Mouse (Mus musculus) CH12.LX (cell line): ENCODE results near the gene Sertad4.

Source experiments
- CTCF ChIP-seq, 2 experiments: IDR thresholded peaks in 1 of 2; conservative IDR thresholded peaks in 1 of 2; 2 replicates each; pipeline ENCODE4 v1.5.1; 2011 to 2012; ENCODE audit warnings: low read depth in 2 of 2, low read length in 2 of 2, improper control_type of control experiment in 1 of 2, inconsistent platforms in 1 of 2, mild to moderate bottlenecking in 1 of 2, moderate library complexity in 1 of 2
- GABPA ChIP-seq: IDR thresholded peaks from 2 replicates; pipeline ENCODE4 v1.6.1; 2012; ENCODE audit warnings: low read depth, low read length, improper control_type of control experiment, inconsistent platforms; ENCODE audit not compliant: insufficient replicate concordance
- MAFK ChIP-seq: IDR thresholded peaks from 2 replicates; pipeline ENCODE4 v1.6.1; 2011; ENCODE audit warnings: low read length, improper control_type of control experiment; ENCODE audit not compliant: insufficient replicate concordance
- POLR2A ChIP-seq: IDR thresholded peaks from 2 replicates; pipeline ENCODE4 v1.6.1; 2011; ENCODE audit warnings: low read depth, mild to moderate bottlenecking, improper control_type of control experiment, low read length
- POLR2AphosphoS2 ChIP-seq: IDR thresholded peaks from 2 replicates; pipeline ENCODE4 v1.6.1; 2011; ENCODE audit warnings: low read depth, low read length, improper control_type of control experiment
- RAD21 ChIP-seq: IDR thresholded peaks from 2 replicates; pipeline ENCODE4 v1.6.1; 2011; ENCODE audit warnings: low read depth, mild to moderate bottlenecking, low read length, improper control_type of control experiment, moderate library complexity
- RCOR1 ChIP-seq: conservative IDR thresholded peaks from 2 replicates; pipeline ENCODE4 v1.6.1; 2012; ENCODE audit warnings: low read depth, mild to moderate bottlenecking, inconsistent platforms, low read length, improper control_type of control experiment
- SMC3 ChIP-seq: IDR thresholded peaks from 2 replicates; pipeline ENCODE4 v1.6.1; 2011; ENCODE audit warnings: low read depth, low read length, improper control_type of control experiment
- TBP ChIP-seq: conservative IDR thresholded peaks from 2 replicates; pipeline ENCODE4 v1.6.1; 2011; ENCODE audit warnings: low read depth, low read length, improper control_type of control experiment
- TCF12 ChIP-seq: IDR thresholded peaks from 2 replicates; pipeline ENCODE4 v1.6.1; 2014; ENCODE audit warnings: low read depth, mild to moderate bottlenecking, inconsistent platforms, low read length, improper control_type of control experiment
- UBTF ChIP-seq: IDR thresholded peaks from 2 replicates; pipeline ENCODE4 v1.6.1; 2012; ENCODE audit warnings: low read depth, mild to moderate bottlenecking, inconsistent platforms, low read length, improper control_type of control experiment, moderate library complexity
- ZC3H11A ChIP-seq: IDR thresholded peaks from 2 replicates; pipeline ENCODE4 v1.6.1; 2012; ENCODE audit warnings: low read depth, mild to moderate bottlenecking, inconsistent platforms, low read length, improper control_type of control experiment

GRCm38 (mm10) chr1:192830444-192830843, 25.1 kb downstream of the Sertad4 start:
- TF ChIP-seq UBTF (no peak), POLR2A (no peak), MAFK (no peak), ZC3H11A (no peak), RAD21 (no peak), CTCF (conservative IDR thresholded peaks at IDR 0.05 in 1 of 2, IDR thresholded peaks at IDR 0.05 in 1 of 2; ENCODE audit: low read depth in 2 of 2, low read length in 2 of 2) (no peak), SMC3 (no peak), RCOR1 (no peak), TBP (no peak), POLR2AphosphoS2 (no peak), GABPA (no peak), TCF12 (no peak)
